Mouse (Mus musculus) kidney, postnatal 10 days (tissue): ENCODE results near the gene Gm10563.
"Not testable (repeated sequence)": the region's sequence is repeated elsewhere in the genome, so short reads cannot be mapped to it uniquely, and the experiment has no call there.

ENCODE experiments used
- DNase-seq: peaks from one replicate; pipeline ENCODE4 v3.0.0; 2021; ENCODE audit warnings: mixed read lengths

Gene Gm10563

GRCm38 (mm10) chr4:155645308-155645707 is at the start of gene Gm10563:
Gene Gm10563, minus strand, starts transcription at chr4:155645408.
- not testable (repeated sequence) for DNase-seq

- peak; percentile 76 for DNase-seq
These were observed 49.5 kb upstream of the Gm10563 start for GRCm38 (mm10) chr4:155694482-155695401.

- DNase-seq: no peak
These were observed 48.9 kb upstream of the Gm10563 start, which contains the start of gene Fndc10 for GRCm38 (mm10) chr4:155694111-155694481. Gene Fndc10, plus strand, starts transcription at chr4:155694342.

- DNase-seq: no peak
These were observed 47.2 kb upstream of the Gm10563 start for GRCm38 (mm10) chr4:155692421-155692820.

GRCm38 (mm10) chr4:155690571-155691375 is 45.6 kb upstream of the Gm10563 start:
- DNase-seq: no peak

GRCm38 (mm10) chr4:155687764-155688163 is 42.6 kb upstream of the Gm10563 start:
- not testable (repeated sequence) for DNase-seq

- DNase-seq: not testable (repeated sequence)
These were observed 38.6 kb upstream of the Gm10563 start for GRCm38 (mm10) chr4:155683670-155684277.

- peak; percentile 47 for DNase-seq
These were observed 30.8 kb upstream of the Gm10563 start for GRCm38 (mm10) chr4:155675991-155676390.

GRCm38 (mm10) chr4:155672082-155672481 is 26.9 kb upstream of the Gm10563 start:
- DNase-seq: no peak

GRCm38 (mm10) chr4:155670236-155670635 is 25.0 kb upstream of the Gm10563 start:
- not testable (repeated sequence) for DNase-seq

GRCm38 (mm10) chr4:155669598-155670075 is 24.4 kb upstream of the Gm10563 start:
- no peak for DNase-seq

- DNase-seq: peak; percentile 98
These were observed 23.7 kb upstream of the Gm10563 start, which contains the start of gene Mib2 for GRCm38 (mm10) chr4:155668689-155669597. Gene Mib2, minus strand, starts transcription at chr4:155669198.

- DNase-seq: no peak
These were observed 21.7 kb upstream of the Gm10563 start for GRCm38 (mm10) chr4:155666903-155667302.

- peak; percentile 53 for DNase-seq
These were observed 15.4 kb upstream of the Gm10563 start for GRCm38 (mm10) chr4:155660641-155661040.

- DNase-seq: no peak
These were observed 13.8 kb upstream of the Gm10563 start for GRCm38 (mm10) chr4:155658961-155659360.

- DNase-seq: no peak
These were observed 11.1 kb upstream of the Gm10563 start for GRCm38 (mm10) chr4:155656214-155656751.

GRCm38 (mm10) chr4:155654456-155655298 is 9.5 kb upstream of the Gm10563 start:
- DNase-seq: peak; percentile 82

- no peak for DNase-seq
These were observed 8.9 kb upstream of the Gm10563 start for GRCm38 (mm10) chr4:155654183-155654455.

- DNase-seq: peak; percentile 58
These were observed 8.4 kb upstream of the Gm10563 start for GRCm38 (mm10) chr4:155653451-155654182.

- DNase-seq: peak; percentile 82
These were observed 7.9 kb upstream of the Gm10563 start, which contains the start of gene Mmp23 for GRCm38 (mm10) chr4:155653086-155653450. Gene Mmp23, minus strand, starts transcription at chr4:155653384.
